Mouse (Mus musculus) myocyte (in vitro differentiated cells): ENCODE results near the gene Ugdh. TPM values are rescaled to one million over a fixed set of nuclear protein-coding genes. Genes with fewer than 3 reads are reported as not detected.

Source experiments
- H3K27me3 ChIP-seq: one replicate; pipeline ENCODE4 v1.6.1; 2011; ENCODE audit not compliant: control insufficient read depth, insufficient read depth, insufficient read length
- H3K36me3 ChIP-seq: one replicate; pipeline ENCODE4 v1.6.1; 2011; ENCODE audit not compliant: control insufficient read depth, insufficient read depth
- H3K4me2 ChIP-seq: one replicate; pipeline ENCODE4 v1.6.1; 2011; ENCODE audit warnings: low read depth, control low read depth
- H3K4me3 ChIP-seq: one replicate; pipeline ENCODE4 v1.5.1; 2011; ENCODE audit warnings: mild to moderate bottlenecking, control low read depth, moderate library complexity
- H3K79me2 ChIP-seq: one replicate; pipeline ENCODE4 v1.6.1; 2011; ENCODE audit not compliant: control insufficient read depth, insufficient read depth
- H3ac ChIP-seq: one replicate; pipeline ENCODE4 v1.6.1; 2011; ENCODE audit not compliant: control insufficient read depth, insufficient read length
- CEBPB ChIP-seq: IDR thresholded peaks from 2 replicates; pipeline ENCODE4 v1.6.1; 2011; ENCODE audit warnings: mild to moderate bottlenecking, moderate library complexity; ENCODE audit not compliant: poor library complexity, insufficient read depth, severe bottlenecking
- E2F4 ChIP-seq: IDR thresholded peaks from one replicate; pipeline ENCODE4 v1.6.1; 2011; ENCODE audit warnings: mild to moderate bottlenecking, control low read depth, moderate library complexity; ENCODE audit not compliant: insufficient read depth
- MAX ChIP-seq: IDR thresholded peaks from one replicate; pipeline ENCODE4 v1.6.1; 2011; ENCODE audit warnings: low read depth, mild to moderate bottlenecking, control low read depth
- MYOD1 ChIP-seq, 3 experiments: IDR thresholded peaks; one replicate each; pipeline ENCODE4 v1.6.1; 2011; ENCODE audit warnings: control low read depth in 2 of 3, low read depth in 2 of 3, mild to moderate bottlenecking in 2 of 3, moderate library complexity in 1 of 3; ENCODE audit not compliant: insufficient read length in 2 of 3, control insufficient read depth in 1 of 3
- MYOG ChIP-seq, 3 experiments: IDR thresholded peaks; one replicate each; pipeline ENCODE4 v1.6.1; 2011; ENCODE audit warnings: control low read depth in 2 of 3, low read depth in 2 of 3, mild to moderate bottlenecking in 2 of 3; ENCODE audit not compliant: insufficient read length in 2 of 3, control insufficient read depth in 1 of 3, insufficient read depth in 1 of 3
- POLR2A ChIP-seq: IDR thresholded peaks from one replicate; pipeline ENCODE4 v1.6.1; 2011; ENCODE audit warnings: low read depth, mild to moderate bottlenecking, control low read depth, moderate library complexity; ENCODE audit not compliant: insufficient read length
- POLR2AphosphoS2 ChIP-seq: IDR thresholded peaks from one replicate; pipeline ENCODE4 v1.6.1; 2011; ENCODE audit warnings: low read depth, control low read depth; ENCODE audit not compliant: insufficient read length
- REST ChIP-seq: IDR thresholded peaks from one replicate; pipeline ENCODE4 v1.6.1; 2011; ENCODE audit warnings: mild to moderate bottlenecking, control low read depth, moderate library complexity; ENCODE audit not compliant: insufficient read depth, insufficient read length
- SRF ChIP-seq: IDR thresholded peaks from one replicate; pipeline ENCODE4 v1.6.1; 2011; ENCODE audit warnings: low read depth; ENCODE audit not compliant: control insufficient read depth, insufficient read length
- TCF12 ChIP-seq: IDR thresholded peaks from one replicate; pipeline ENCODE4 v1.6.1; 2011; ENCODE audit warnings: mild to moderate bottlenecking, control low read depth; ENCODE audit not compliant: poor library complexity, insufficient read depth, severe bottlenecking
- TCF3 ChIP-seq: IDR thresholded peaks from one replicate; pipeline ENCODE4 v1.6.1; 2011; ENCODE audit warnings: low read depth, control low read depth; ENCODE audit not compliant: insufficient read length
- USF1 ChIP-seq: IDR thresholded peaks from one replicate; pipeline ENCODE4 v1.6.1; 2011; ENCODE audit warnings: low read depth, mild to moderate bottlenecking, control low read depth, moderate library complexity
- polyA plus RNA-seq: library from polyadenylated mRNA; unstranded; fragments of >200 nt; fragmentation: generic; extraction: Trizol; gene quantifications from one replicate; pipeline ENCODE4 v1.2.1, GENCODE M21; 2012; ENCODE audit warnings: missing spikeins

Gene Ugdh
- polyA plus RNA-seq, 1 experiment = 30.9 TPM

DNA sequence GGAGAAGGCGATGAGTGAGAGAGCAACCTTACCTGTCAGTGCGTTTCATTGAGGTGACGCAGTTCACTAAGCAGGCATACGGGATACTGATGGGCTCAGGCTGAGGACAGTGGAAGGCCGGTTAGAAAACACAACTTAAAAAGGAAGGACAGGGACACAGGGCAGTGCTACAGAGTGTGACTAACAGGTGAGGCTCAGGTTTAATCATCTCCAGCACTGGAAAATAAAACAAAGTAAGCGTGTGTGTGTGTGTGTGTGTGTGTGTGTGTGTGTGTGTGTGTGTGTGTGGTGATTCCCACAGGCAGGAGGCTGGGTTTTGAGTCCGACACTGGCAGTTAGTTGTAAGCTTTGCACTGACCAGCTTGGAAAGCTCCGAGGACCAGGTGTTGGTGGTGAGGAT is 12.9 kb downstream of the Ugdh start:
- Histone ChIP-seq H3K36me3 (peaks cover 35% of the 10 kb centered on the region), H3K27me3 (no peaks in the 10 kb centered on the region), H3K79me2 (peaks cover 8% of the 10 kb centered on the region), H3K4me2 (no peak overlapping the region), H3ac (no peak overlapping the region), H3K4me3 (no peak overlapping the region)
- TF ChIP-seq USF1 = no peak
- no peak for TF ChIP-seq POLR2A
- no peak for TF ChIP-seq E2F4
- TF ChIP-seq SRF = no peak
- TF ChIP-seq MAX = no peak
- no peak for TF ChIP-seq MYOD1 (IDR thresholded peaks at IDR 0.05; ENCODE audit: control insufficient read depth in 1 of 3, insufficient read length in 2 of 3, low read depth in 2 of 3)
- TF ChIP-seq CEBPB = no peak
- no peak for TF ChIP-seq TCF3
- TF ChIP-seq TCF12 = no peak
- no peak for TF ChIP-seq MYOG (IDR thresholded peaks at IDR 0.05; ENCODE audit: control insufficient read depth in 1 of 3, insufficient read depth in 1 of 3, insufficient read length in 2 of 3, low read depth in 2 of 3)
- TF ChIP-seq POLR2AphosphoS2 = no peak

DNA sequence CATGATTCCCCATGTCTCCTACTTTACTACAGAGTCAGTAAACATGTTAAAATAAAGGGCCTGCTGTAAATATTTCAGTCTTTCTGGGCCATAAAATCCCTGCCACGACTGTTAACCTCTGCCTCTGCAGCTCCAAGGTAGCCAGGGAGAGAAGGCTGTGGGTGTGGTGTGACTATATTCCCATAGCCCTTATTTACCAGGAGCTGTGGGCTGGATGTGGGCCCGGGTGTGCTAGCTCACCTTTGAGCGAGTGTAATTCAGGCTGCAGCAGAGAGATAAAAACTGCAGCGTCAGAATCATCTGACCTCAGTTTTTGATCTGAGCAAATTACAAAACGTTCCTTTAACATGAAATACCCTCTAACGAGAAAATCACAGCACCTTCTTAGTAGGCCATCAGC is 14.9 kb downstream of the Ugdh start:
- TF ChIP-seq REST = no peak
- TF ChIP-seq MYOD1 (IDR thresholded peaks at IDR 0.05; ENCODE audit: control insufficient read depth in 1 of 3, insufficient read length in 2 of 3, low read depth in 2 of 3) = no peak

DNA sequence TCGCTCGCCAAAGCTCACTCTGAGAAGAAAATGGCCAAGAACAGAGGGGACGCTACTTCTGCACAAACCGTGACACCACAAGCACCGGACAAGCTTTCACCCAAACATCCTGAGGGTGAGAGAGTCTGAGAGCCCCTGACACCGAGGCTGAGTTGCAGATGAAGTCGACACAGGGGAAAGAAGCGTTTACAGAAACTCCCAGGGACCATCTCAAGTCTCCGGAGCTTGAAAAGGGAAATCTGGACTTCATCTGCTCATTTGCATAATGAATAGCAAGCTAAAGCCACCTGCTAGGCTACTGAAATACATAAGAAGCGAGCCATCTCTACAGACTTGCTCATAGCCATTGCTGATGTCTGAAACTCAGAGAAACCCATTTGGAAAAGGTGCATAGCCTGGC is 16.6 kb downstream of the Ugdh start:
- no peak for TF ChIP-seq TCF12
- no peak for TF ChIP-seq MYOG (IDR thresholded peaks at IDR 0.05; ENCODE audit: control insufficient read depth in 1 of 3, insufficient read depth in 1 of 3, insufficient read length in 2 of 3, low read depth in 2 of 3)
- TF ChIP-seq SRF = no peak
- TF ChIP-seq CEBPB = no peak
- no peak for TF ChIP-seq TCF3
- no peak for TF ChIP-seq MYOD1 (IDR thresholded peaks at IDR 0.05; ENCODE audit: control insufficient read depth in 1 of 3, insufficient read length in 2 of 3, low read depth in 2 of 3)
- TF ChIP-seq E2F4 = no peak
- TF ChIP-seq POLR2AphosphoS2 = no peak
- no peak for TF ChIP-seq POLR2A
- no peak for TF ChIP-seq USF1
- TF ChIP-seq REST = no peak
- TF ChIP-seq MAX = no peak
- Histone ChIP-seq H3K79me2 (no peaks in the 10 kb centered on the region), H3K36me3 (peaks cover 21% of the 10 kb centered on the region), H3K4me3 (no peak overlapping the region), H3K27me3 (no peaks in the 10 kb centered on the region), H3ac (no peak overlapping the region), H3K4me2 (no peak overlapping the region)

More for the DNA sequence above, 14.9 kb downstream of the Ugdh start:
- Histone ChIP-seq H3K79me2 (no peaks in the 10 kb centered on the region), H3K4me3 (no peak overlapping the region), H3K36me3 (peaks cover 35% of the 10 kb centered on the region), H3ac (no peak overlapping the region), H3K27me3 (no peaks in the 10 kb centered on the region), H3K4me2 (no peak overlapping the region)

DNA sequence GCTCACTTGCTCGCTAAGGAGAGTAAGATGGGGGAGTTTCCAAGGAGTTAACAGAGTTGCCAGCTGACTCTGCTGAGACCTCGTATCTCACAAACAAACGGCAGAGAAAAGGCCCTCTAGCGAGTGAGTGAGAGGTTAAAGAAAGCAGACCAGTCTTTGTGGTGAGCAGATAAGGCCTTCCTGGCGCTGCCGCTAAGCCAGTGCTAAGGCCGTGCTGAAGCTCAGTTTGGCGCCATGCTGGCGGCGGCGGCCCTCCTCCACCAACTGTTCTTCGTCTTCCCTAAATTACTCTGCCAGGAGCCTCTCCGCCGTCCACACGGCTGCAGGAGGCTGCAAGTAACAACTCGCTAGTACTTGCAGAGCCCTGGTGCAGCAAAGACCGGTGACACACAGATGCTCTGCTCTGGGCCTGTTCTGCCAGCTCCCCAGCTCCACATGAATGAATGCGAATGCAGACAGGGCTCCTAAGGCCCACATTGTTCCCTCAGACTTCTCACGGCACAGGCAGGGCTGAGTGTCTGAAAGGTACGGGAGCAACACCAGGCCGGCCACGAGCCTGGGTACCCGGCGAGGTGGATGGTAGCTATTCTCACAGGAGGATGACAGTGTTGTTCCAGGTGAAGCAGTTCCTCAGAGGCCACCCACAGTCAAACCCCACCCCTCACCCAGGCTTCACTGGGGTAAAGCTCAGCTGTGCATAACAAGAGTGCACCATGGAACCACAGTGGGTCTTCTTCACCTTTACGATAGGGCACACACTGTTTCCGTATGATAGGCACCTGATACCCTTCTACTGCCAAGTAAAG is 19.9 kb downstream of the Ugdh start:
- Histone ChIP-seq H3ac (no peak overlapping the region), H3K4me3 (no peak overlapping the region), H3K36me3 (peaks cover 22% of the 10 kb centered on the region), H3K79me2 (no peaks in the 10 kb centered on the region), H3K27me3 (no peaks in the 10 kb centered on the region), H3K4me2 (no peak overlapping the region)
- TF ChIP-seq MAX = no peak
- TF ChIP-seq POLR2AphosphoS2 = no peak
- TF ChIP-seq TCF12 = no peak
- TF ChIP-seq TCF3 = no peak
- no peak for TF ChIP-seq SRF

DNA sequence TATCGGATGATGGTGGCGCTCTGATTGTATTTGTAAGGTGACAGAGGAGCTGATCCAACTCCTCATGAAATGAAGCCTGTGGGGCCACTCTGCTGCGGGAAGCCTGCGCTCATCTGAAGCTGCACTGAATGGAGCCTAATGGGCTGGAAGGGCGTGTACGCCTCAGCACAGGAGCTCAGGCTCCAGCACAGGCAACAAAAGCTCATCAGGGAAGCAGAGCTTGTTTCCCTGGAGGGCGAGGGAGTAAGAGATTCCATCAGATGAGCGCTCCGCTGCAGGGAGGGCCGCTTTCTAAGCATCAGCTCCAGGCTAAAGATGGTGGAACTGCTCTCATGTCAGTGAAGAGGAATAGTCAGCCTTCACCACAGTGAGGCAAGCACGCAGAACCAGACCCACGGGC is 27.8 kb downstream of the Ugdh start:
- H3K79me2 ChIP-seq = no peaks in the 10 kb centered on the region
- no peak overlapping the region for H3K4me2 ChIP-seq
- H3K36me3 ChIP-seq = peaks cover 24% of the 10 kb centered on the region
- no peak overlapping the region for H3ac ChIP-seq
- TF ChIP-seq CEBPB (no peak), REST (no peak), MAX (no peak), SRF (no peak), TCF12 (no peak), POLR2A (no peak), TCF3 (no peak), USF1 (no peak)
- H3K27me3 ChIP-seq = no peaks in the 10 kb centered on the region
- no peak overlapping the region for H3K4me3 ChIP-seq
